In the genomic region with DNA sequence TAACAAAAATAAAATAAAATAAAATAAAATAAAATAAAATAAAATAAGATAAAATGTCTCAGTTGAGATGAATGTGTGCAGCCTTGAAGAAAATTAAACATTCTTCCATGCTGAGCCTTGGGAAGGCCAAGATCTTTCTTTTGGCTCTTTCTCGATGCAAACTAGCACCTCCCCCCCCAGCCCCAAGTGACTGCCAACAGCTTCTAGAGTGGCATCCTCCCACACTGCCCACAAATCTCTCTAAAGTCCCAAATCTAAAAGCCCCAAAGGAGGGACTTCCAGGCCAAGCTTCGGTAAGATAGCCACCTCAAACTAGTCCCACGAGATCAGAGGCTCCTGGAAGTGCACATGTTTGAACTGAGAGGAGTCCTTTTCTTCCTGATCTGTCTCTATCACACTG, we compare ENCODE assay signal across 34 mouse cellular contexts. TPM values are rescaled to one million over a fixed set of nuclear protein-coding genes. Genes with fewer than 3 reads are reported as not detected.
"Had no signal": no experiment of that assay in that cellular context is flagged by ENCODE, and none has a peak within 500 bp of the region (broad histone marks: within the 10 kb centered on the region; RNA-seq: fewer than 3 reads in every experiment).

No protein-coding gene starts in this region.

- H3K4me1 ChIP-seq: heart, embryonic 10.5 days; heart, embryonic 12.5 days; hindbrain, embryonic 13.5 days; hindbrain, embryonic 15.5 days; kidney, embryonic 15.5 days; limb, embryonic 13.5 days; limb, embryonic 15.5 days; liver, embryonic 12.5 days had no signal

- H3K4me2 ChIP-seq: heart, embryonic 12.5 days; hindbrain, embryonic 13.5 days; hindbrain, embryonic 15.5 days; kidney, embryonic 15.5 days; limb, embryonic 13.5 days; limb, embryonic 15.5 days; liver, embryonic 12.5 days had no signal

- H3K36me3 ChIP-seq: heart, embryonic 10.5 days; heart, embryonic 12.5 days; hindbrain, embryonic 13.5 days; hindbrain, embryonic 15.5 days; kidney, embryonic 15.5 days; limb, embryonic 13.5 days; limb, embryonic 15.5 days; liver, embryonic 12.5 days had no signal

- H3K27ac ChIP-seq: gastrocnemius, adult 2 months; heart, embryonic 10.5 days; hindbrain, embryonic 13.5 days; hindbrain, embryonic 15.5 days; hindbrain, postnatal 0 days; kidney, embryonic 15.5 days; kidney, postnatal 0 days; limb, embryonic 13.5 days; limb, embryonic 15.5 days; liver, embryonic 12.5 days; liver, embryonic 14.5 days had no signal

- DNase-seq: gastrocnemius, adult 2 months; gastrocnemius, postnatal 10 days; gastrocnemius, postnatal 25 days; heart, postnatal 14 days; heart, postnatal 36 days; kidney, adult 11 months; kidney, adult 2 months; kidney, adult 9 months; kidney, postnatal 14 days; kidney, postnatal 36 days; layer of hippocampus, adult 9-11 months; layer of hippocampus, postnatal 36 days; left cerebral cortex, postnatal 4 days had no signal

- H3K4me3 ChIP-seq: gastrocnemius, adult 2 months; heart, embryonic 10.5 days; heart, embryonic 12.5 days; hindbrain, embryonic 13.5 days; hindbrain, embryonic 15.5 days; kidney, embryonic 15.5 days; limb, embryonic 13.5 days; limb, embryonic 15.5 days; liver, embryonic 12.5 days had no signal

- ATAC-seq: hindbrain, postnatal 0 days; liver, embryonic 12.5 days had no signal

- H3K9me3 ChIP-seq: heart, embryonic 10.5 days; heart, embryonic 12.5 days; hindbrain, embryonic 13.5 days; hindbrain, embryonic 15.5 days; kidney, embryonic 15.5 days; limb, embryonic 13.5 days; limb, embryonic 15.5 days; liver, embryonic 12.5 days had no signal

- H3K27me3 ChIP-seq: heart, embryonic 12.5 days; hindbrain, embryonic 13.5 days; hindbrain, embryonic 15.5 days; kidney, embryonic 15.5 days; limb, embryonic 13.5 days; limb, embryonic 15.5 days; liver, embryonic 12.5 days had no signal

- H3K9ac ChIP-seq: heart, embryonic 12.5 days; hindbrain, embryonic 13.5 days; hindbrain, embryonic 15.5 days; kidney, embryonic 15.5 days; limb, embryonic 13.5 days; limb, embryonic 15.5 days; liver, embryonic 12.5 days; liver, embryonic 14.5 days had no signal

RNA-seq across cellular contexts. Expression of a gene that starts 5.7 kb away (rescaled TPM):
- total RNA-seq: gastrocnemius, adult 2 months; gastrocnemius, postnatal 10 days; gastrocnemius, postnatal 25 days; gastrocnemius, postnatal 4 days; granulocyte monocyte progenitor cell, adult 5-6 weeks; heart, adult 8-10 months; heart, postnatal 36 days; hematopoietic stem cell, adult 5-6 weeks; hindbrain, postnatal 0 days; layer of hippocampus, adult 18-20 months; layer of hippocampus, postnatal 14 days; layer of hippocampus, postnatal 36 days; left cerebral cortex, postnatal 10 days; left cerebral cortex, postnatal 4 days; liver, adult 2 months had no signal
- polyA plus RNA-seq: heart, embryonic 12.5 days; hindbrain, embryonic 11.5 days; hindbrain, embryonic 13.5 days; hindbrain, embryonic 15.5 days; hindbrain, postnatal 0 days; kidney, adult 2 months; kidney, embryonic 15.5 days; limb, embryonic 11.5 days; liver, embryonic 14.5 days had no signal
